Mouse (Mus musculus) CD4-positive helper T cell, adult 2 months (primary cell): ENCODE data around the gene Cir1.

Experiments used
- DNase-seq: peaks from one replicate; pipeline ENCODE4 v3.0.0-alpha.2; 2012; ENCODE audit warnings: low read depth, missing footprints, low spot score

Gene Cir1

DNA sequence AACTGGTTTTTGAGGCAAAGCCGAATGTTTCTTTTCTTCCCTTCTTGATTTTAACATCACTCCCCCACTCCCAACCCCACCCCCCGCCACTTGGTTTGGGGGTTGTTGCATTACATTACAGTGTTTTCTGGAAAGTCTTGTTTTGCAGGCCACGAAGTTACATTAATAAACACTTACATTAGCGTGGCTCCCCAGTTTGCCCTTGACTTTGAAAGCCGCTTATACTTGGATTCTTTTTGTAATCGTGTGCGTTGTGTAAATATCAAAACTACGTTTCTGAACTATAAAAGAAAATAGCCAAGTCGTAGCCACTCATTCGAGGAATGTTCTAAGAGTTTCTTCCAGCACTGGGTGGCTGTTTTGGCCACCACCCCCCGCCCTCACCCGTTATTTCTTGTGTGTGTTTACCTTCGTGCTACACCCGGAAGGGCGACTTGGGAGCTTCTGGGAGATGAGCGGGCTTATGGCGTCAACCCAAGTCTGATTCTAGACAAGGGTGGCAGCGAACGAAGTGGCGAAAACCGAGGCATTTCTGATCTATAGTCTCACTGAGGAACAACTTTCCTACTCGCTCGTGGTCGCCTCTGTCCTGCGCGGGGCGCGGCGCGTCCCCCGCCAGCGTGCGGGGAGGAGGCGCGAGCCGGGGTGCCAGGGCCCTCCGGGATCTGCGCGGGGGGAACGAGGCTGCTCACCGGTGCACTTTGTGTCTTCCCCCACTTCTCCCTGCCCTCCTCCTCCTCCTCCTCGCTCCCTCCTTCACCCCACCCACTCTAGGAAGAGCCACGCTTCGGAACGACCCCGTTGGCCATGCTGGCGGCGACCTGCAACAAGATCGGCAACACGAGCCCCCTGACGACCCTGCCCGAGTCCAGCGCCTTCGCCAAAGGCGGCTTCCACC, 39.9 kb downstream of the Cir1 start:
- peak; percentile 35 for DNase-seq

DNA sequence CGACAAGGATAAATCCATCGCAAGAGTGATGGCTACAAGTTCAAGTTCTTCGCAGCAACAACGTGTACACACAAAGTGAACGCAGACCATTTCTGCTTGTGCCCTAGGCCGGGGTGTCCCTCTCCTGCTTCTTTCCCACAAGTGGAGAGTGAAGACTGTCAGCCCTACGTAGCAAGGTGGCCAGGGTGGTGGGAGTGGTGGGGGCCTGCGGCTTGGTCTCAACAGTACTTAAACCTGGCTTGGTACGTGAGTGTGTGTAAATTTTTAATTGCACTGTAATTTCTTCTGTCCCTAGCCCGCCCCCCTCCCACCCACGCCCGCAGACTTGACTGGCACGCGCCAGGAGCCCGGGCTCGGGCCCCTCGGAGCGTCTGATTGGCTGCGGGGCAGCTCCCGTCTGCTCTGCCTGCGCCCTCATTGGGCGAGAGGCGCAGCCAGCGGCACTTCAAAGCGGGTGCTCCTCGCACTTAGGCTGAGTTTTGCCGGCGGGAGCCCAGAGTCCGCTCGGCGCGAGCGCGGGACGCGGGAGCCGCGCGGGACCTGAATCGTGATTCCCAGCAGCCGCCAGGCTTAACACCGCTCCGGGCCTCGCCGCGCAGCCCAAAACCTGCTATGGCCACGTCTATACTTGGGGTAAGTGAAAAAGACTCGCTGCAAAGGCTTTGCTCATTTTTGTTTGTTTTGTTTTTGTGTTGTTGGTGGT, 40.9 kb downstream of the Cir1 start, which contains the start of gene Sp9:
Sp9 (plus strand) TSS at position 467 of the 703 bp plus-strand sequence.
- peak; percentile 67 for DNase-seq

DNA sequence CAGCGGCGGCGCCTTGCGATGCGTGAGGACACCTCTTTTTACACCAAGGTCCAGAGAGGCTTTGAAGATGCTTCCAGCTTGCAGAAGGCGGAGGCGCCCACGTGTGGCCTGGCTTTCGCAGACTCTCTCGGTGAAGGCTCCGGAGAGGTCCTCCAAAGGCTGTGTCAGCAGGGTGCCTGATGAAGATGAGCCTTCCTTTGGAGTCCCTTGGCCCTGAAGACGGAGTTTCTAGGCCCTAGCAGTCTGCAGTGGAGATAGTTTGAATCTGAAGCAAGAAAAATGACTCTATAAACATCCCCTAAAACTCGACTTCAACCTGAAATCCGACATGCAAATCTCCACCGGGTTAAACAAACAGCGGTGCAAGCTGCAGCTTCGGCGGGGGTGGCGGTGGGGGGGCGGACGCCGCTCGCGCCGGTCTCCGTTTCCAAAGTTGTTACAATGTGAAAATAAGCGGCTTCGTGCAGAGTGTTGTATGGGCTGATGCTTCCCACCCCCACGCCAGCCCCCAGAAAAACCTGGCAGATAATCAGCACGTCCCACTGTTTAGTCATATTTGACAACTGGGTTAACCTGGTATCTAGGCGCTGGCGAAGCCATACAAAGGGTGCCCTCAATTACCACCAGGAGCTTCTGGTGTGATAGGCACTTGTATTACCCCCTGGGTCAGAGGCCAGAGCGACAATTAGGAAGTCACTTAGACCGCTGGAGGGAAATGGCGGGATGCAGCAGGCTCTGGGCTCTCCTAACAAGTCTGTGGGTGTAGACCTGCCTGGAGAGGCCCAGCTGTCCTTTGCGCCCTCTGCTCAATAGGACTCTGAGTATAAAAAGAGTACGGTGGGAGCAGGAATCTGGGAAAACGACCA, 41.7 kb downstream of the Cir1 start:
- DNase-seq = peak; percentile 63

DNA sequence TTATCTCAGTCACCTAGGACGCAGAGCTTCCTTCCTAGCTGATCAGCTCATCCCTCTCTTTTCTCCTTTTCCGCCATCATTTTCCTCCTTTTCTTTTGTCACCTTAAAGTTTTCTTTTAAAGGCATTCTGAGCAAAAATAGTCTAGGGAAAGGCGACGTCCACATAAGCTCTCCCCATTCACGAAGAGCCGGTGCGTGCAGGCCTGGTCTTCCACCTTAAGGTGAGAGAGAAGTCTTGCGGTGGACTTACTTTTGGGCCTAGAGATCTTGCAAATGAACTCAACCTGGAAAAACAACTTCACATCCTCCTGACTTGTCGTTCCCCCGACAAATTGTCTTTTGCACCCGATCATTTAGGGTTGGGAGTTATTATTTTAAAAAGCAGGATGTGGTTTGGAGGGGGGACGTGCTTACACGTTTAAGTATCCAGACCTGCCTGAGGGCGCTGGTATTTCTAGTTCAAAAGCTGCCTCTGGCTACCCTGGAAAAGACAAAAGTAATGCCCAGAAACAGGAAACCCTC, 42.4 kb downstream of the Cir1 start:
- DNase-seq = no peak

DNA sequence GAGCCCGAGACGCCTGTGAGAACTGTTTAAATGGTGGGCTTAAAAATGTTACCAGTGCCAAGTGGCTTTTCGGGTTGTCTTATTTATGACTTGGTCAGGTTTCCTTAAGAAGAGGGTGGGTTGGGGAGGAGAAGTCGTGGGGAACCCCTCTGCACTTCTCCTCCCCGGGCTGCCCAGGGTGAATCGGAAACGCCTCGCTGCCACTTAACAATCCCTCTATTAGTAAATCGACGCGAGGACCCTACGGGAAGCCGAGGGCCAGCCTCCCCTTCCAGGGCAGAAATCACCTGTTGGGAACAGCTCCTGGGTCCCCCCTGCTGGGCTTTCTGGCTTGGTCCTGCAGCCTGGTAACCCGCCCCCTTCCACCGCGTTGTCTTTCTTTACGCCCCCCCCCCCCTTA, 42.8 kb downstream of the Cir1 start:
- no peak for DNase-seq

DNA sequence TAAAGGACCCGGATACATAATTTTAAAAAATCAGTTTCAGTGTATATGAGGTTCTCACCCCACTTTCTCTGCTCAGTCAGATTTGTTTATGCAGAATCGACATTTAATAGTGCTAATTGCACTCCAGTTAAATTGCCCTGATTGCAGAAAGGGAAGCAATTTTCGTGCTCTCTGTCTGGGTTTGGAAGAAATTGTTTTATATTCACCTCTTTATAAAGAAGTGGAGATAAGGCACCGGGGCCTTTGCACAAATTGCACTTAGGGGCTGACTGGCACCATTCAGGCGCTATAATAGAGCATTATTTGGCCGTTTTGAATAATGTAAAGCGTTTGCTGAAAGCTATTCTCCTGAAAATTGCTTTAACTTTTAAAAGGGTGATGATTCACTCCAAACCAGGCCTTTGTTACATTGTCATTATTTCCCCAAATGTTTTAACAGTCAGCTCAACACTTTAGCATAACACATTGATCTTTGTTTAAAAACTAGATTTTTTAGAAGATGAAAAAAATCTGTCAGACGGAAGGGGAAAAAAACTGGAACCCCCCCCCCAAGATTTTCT, 43.6 kb downstream of the Cir1 start:
- no peak for DNase-seq

DNA sequence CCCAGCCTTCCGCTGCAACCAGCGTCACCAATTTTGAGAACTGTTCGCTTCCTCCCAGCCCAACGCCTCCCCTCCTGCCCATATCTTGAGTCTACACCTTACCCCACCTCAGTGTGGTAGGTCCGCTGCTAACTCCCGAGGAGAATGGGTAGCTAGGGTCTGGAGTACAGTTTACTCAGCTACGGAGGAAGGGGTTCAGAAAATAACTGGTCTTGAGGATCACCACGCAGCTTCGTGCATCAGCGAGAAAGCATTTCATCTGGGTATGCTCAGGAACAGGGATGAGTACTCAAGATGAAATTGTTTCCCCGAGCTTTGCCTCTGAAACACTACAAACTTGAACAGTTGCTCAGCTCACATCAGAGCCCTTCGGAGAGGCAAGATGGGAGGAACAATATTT, 44.2 kb downstream of the Cir1 start:
- DNase-seq = no peak

DNA sequence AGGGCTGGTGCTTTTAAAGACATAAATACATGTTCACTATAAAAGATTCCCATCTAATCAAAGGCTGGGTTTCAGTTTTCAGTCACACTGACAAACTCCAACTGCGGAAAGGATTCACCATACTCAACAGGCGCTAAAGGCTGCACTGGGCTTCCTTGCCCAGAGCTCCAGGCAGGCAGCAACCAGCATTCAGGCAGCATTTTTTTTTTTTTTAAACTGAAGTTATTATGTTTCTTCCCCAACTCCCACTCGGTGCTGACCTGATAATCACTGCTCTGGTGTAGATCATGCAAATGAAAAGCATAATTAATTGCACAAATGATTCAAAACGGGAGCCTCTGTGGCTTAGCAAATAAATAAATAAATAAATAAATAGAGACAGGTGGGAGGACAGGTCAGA, 44.7 kb downstream of the Cir1 start:
- no peak for DNase-seq

DNA sequence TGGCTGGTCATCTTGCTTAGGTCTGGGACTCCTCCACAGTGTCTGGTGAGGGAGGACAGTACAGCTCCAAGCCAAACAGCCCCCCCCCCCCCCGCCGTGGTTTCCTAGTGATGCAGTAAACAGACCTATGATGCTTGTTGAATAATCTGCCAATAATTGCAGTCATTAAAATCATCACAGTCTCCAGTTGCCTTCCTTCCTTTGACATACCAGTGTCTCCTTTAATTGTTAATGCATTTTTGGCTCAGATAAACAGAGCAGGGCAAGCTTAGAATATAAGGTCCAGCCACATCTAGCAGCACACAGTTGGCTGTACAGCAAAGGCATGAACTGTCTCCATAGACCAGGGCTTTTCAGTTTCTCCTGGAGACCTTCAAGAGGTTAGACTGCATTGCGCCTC, 45.3 kb downstream of the Cir1 start:
- no peak for DNase-seq

DNA sequence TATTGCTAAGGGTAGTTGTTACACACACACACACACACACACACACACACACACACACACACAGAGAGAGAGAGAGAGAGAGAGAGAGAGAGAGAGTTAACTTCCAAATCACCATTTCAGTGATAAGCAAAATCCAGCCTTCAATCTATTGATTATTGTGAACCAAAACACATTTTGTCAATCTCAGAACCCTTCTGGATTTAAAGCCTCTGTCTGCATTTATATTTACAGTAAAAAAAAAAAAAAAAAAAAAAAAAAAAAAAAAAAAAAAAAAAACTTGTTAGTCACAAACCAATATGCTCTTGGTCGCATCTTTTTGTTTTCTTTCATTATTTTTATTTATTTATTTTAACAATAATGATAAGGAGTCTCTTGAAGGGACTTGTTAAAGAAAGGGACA, 45.9 kb downstream of the Cir1 start:
- DNase-seq = no peak

DNA sequence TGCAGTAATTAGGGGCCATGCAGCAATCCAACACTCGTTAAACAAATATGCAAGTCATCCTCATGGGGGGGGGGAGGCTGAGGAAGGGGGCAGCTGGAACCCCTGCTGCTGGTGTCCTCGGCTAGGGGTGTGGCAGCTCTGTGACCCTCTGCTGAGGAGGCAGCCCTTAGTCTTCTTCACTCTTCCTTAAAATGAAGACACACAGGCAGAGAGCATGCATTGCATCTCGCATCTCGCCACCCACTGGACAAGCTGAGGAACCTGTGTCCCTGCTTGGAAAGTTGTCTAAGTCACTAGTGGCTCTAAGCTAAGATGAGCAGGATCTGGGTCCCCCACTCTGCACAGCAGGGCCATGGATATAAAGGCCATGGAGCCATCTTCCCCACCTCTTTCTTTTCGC, 46.5 kb downstream of the Cir1 start:
- no peak for DNase-seq

DNA sequence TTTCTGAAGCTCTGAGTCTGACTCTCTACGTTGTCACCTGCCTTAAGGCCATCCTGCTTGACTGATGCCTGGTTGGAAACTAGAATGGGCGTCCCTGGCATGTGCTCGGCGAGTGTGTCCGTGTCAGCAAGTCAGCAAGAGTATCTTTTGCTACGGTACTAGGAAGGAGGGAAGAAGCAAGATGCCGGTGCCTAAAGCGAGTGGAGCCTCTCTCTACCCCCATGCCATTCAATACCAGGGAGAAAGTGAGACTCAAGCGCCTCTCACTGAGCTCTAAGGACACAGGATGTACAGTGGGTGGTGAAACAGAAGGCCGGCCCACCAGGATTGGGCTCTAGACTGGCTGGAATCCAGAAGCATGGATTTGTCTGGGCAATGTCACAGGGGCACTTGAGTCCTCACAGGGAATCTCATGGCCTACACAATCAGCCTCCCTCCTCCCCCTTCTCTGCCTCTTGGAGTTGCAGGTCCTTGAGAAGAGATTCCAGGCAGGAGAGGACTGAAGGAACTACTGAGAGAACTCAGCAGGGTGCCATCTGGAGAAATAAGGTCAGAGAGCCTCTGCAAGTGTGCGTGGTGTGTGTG, 47.8 kb downstream of the Cir1 start:
- DNase-seq = no peak

DNA sequence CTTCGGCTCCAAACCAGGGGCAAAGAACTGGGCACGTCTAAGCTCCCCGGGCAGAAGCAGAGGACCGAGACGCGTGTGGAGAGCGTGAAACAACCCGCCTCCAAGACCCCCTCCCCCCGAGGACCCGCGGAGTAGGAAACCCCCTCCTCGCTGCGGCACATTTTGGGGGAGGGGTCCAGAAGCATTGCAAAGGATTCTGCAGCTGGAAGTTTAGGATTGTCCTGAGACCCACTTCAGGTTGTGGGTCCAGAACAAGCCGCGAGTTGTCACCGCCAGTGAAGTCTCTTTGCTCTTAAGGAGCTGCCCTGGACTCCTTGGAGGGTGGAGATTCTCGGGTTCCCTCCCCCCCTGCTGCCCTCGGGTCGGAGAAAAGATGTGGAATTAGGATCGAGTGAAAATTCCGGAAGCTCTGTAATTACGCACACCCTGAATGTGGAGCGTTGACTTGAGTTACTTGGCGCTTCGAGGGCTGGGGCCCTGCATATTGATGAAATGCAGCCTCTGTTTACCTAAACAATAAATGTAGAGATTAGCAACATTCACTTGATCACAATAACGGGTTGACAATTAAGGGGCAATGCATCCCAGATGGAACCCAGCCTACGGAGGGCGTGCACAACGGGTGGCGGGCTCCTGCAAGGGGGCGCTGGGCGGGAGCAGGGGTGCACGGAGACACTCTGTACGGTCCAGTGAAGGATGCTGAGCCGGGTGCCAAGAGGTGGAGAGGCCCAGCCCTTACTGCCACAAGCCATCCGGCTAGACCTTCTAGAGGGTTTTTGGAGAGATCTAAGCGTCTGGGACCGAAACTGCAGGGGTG, 48.5 kb downstream of the Cir1 start:
- DNase-seq = no peak

DNA sequence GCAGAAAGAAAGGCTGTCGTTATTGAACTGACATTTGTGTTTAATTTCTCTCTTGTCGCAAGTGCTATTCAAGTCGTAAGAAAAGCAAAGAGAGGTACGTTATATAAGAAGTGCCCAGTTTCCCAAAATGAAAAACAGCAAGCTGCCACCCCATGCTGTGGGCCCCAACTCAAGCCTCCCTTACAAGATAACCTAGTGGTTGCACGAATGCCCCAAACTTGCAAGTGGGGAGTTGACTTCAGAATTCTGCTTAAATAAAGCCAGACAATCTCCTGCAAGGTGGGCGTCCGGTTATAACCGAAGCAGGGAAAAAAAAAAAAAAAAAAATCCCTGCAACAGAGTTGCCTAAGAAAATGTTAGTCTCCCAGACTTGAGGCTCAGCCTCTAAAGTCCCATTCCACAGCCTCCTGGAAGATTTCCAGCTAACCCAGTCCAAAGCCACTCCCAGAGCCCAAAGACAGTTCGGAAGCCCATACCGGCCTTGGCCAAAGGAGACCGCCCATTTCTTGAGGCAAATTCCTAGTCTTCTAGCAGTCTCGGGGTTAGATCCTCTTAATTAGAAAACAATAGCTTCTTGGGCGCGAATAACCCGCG, 49.2 kb downstream of the Cir1 start:
- no peak for DNase-seq

DNA sequence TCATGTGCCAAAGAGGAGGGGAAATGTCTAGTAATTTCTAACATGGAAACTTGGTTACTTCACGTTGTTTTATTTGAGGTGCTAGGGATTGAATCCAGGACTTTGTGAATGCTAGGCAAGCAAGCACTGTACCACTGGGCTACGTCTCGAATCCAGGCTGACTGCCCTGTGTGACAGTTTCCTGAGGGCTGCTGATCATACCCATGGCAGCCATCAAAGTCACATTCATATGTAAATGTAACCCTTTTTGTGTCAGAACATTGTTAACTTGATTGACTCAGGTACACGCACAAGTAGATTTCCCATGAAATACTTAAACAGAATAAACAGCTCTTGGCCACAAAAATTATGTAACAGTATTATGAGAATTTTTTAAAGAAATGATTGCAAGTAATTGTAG, 63.8 kb downstream of the Cir1 start:
- DNase-seq = no peak

DNA sequence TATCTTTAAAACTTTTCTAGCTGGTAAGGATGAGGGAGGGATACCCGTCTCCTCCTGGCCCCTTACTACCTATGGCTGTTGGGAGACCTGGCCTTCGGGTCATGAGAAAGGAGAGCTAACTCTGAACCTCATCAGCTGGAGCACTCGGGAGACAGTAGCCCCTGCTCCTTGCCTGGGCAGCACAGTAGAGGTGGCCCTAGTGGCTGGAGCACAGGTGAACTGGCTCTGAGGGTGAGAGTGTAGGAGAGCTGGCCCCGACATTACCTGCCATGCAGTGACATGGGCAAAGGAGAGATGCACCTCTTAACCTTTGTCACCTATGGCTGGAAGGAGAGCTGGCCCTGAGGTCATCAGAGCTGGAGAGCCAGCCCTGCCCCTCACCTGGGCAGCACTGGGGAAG, 71.2 kb downstream of the Cir1 start:
- DNase-seq = no peak
